Mouse (Mus musculus) kidney, embryonic 16.5 days (tissue): ENCODE measurements at regions not wholly inside any gene's neighbourhood (a gene's known extent, or its start where the extent isn't known, plus 50 kb on each side); places are given as distances from the start of the nearest gene placed in this dataset.

Experiments
- ATAC-seq: fragments of 200-750 bp; cut with Nextera tagmentation; 2 replicates; pipeline ENCODE4 v1.8.0; 2017; ENCODE audit warnings: moderate TSS enrichment; ENCODE audit not compliant: low FRiP score, low TSS enrichment
- H3K27ac ChIP-seq: fragments of 300-500 bp; sonication (generic); 2 replicates; pipeline ENCODE4 v1.5.1; 2014; ENCODE audit warnings: low read length
- H3K27me3 ChIP-seq: fragments of 300-500 bp; sonication (generic); 2 replicates; pipeline ENCODE4 v1.6.1; 2014; ENCODE audit warnings: low read length, control low read depth, mixed read lengths; ENCODE audit not compliant: insufficient read depth
- H3K36me3 ChIP-seq: fragments of 300-500 bp; sonication (generic); 2 replicates; pipeline ENCODE4 v1.6.1; 2014; ENCODE audit warnings: low read length, control low read depth, mixed read lengths; ENCODE audit not compliant: insufficient read depth
- H3K4me1 ChIP-seq: fragments of 300-500 bp; sonication (generic); 2 replicates; pipeline ENCODE4 v1.6.1; 2014; ENCODE audit warnings: low read length, control low read depth, mixed read lengths; ENCODE audit not compliant: insufficient read depth
- H3K4me2 ChIP-seq: fragments of 300-500 bp; sonication (generic); replicated peaks from 2 replicates; pipeline ENCODE4 v1.6.1; 2014; ENCODE audit warnings: low read depth, low read length
- H3K4me3 ChIP-seq: fragments of 300-500 bp; sonication (generic); 2 replicates; pipeline ENCODE4 v1.5.1; 2014; ENCODE audit warnings: mild to moderate bottlenecking, low read length
- H3K9ac ChIP-seq: fragments of 300-500 bp; sonication (generic); replicated peaks from 2 replicates; pipeline ENCODE4 v1.6.1; 2014; ENCODE audit warnings: low read length
- H3K9me3 ChIP-seq: fragments of 300-500 bp; sonication (generic); 2 replicates; pipeline ENCODE4 v1.6.1; 2016; ENCODE audit warnings: low read length, control low read depth
- WGBS: fragments of 180-500 bp; shearing (Covaris S2); extraction: QIAGEN DNeasy Blood & Tissue Kit; methylation state at CpG from one replicate; pipeline ENCODE4 v1.1.7; 2014; 5-methylcytosine and 5-hydroxymethylcytosine counted together

- Histone ChIP-seq H3K4me1 (peaks cover 6% of the 10 kb centered on the region; the same call in 1 of the 2 replicates), H3K4me2 (peak overlapping the region; percentile 77), H3K27me3 (no peaks in the 10 kb centered on the region), H3K9me3 (no peaks in the 10 kb centered on the region), H3K36me3 (no peaks in the 10 kb centered on the region), H3K4me3 (peak overlapping the region; percentile 53), H3K27ac (peak overlapping the region; percentile 65), H3K9ac (peak overlapping the region; percentile 73)
- ATAC-seq: peak; percentile 40; the same call in 1 of the 2 replicates
- WGBS: 25% methylated on average over 13 of the region's 13 CpGs
Observed at GRCm38 (mm10) chr7:39655709-39656397, 138.3 kb downstream of the Zfp619 start.

GRCm38 (mm10) chr7:39659597-39659996 is 142.0 kb downstream of the Zfp619 start:
- H3K36me3 ChIP-seq: no peaks in the 10 kb centered on the region
- no peak overlapping the region for H3K9ac ChIP-seq
- H3K9me3 ChIP-seq: peaks cover 5% of the 10 kb centered on the region; the same call in 1 of the 2 replicates
- H3K4me1 ChIP-seq: peaks cover 6% of the 10 kb centered on the region; the same call in 1 of the 2 replicates
- no peaks in the 10 kb centered on the region for H3K27me3 ChIP-seq
- peak; percentile 9; the same call in 1 of the 2 replicates for ATAC-seq
- WGBS: 34% methylated on average over 5 of the region's 5 CpGs
- H3K4me2 ChIP-seq: peak overlapping the region; percentile 6; the same call in 1 of the 2 replicates
- H3K27ac ChIP-seq: no peak overlapping the region
- no peak overlapping the region for H3K4me3 ChIP-seq

GRCm38 (mm10) chr7:39675124-39675846 is 157.7 kb downstream of the Zfp619 start:
- WGBS: 24% methylated on average over 8 of the region's 8 CpGs
- Histone ChIP-seq H3K27me3 (no peaks in the 10 kb centered on the region), H3K4me2 (no peak overlapping the region), H3K27ac (no peak overlapping the region), H3K4me1 (no peaks in the 10 kb centered on the region), H3K9ac (no peak overlapping the region), H3K9me3 (no peaks in the 10 kb centered on the region), H3K4me3 (no peak overlapping the region), H3K36me3 (no peaks in the 10 kb centered on the region)
- ATAC-seq: peak; percentile 57; the same call in 1 of the 2 replicates

- WGBS: 65% methylated on average over 1 of the region's 1 CpGs
- ATAC-seq: peak; percentile 70; the same call in 1 of the 2 replicates
Observed at GRCm38 (mm10) chr7:39675847-39676238, 158.3 kb downstream of the Zfp619 start.

GRCm38 (mm10) chr7:39680411-39680810 is 162.8 kb downstream of the Zfp619 start:
- Histone ChIP-seq H3K9me3 (no peaks in the 10 kb centered on the region), H3K4me1 (no peaks in the 10 kb centered on the region), H3K36me3 (no peaks in the 10 kb centered on the region), H3K27ac (no peak overlapping the region), H3K4me3 (no peak overlapping the region), H3K9ac (no peak overlapping the region), H3K4me2 (no peak overlapping the region), H3K27me3 (no peaks in the 10 kb centered on the region)
- no peak for ATAC-seq
- WGBS: 19% methylated on average over 2 of the region's 2 CpGs

More at GRCm38 (mm10) chr7:39675847-39676238, 158.3 kb downstream of the Zfp619 start:
- no peak overlapping the region for H3K9ac ChIP-seq
- H3K36me3 ChIP-seq: no peaks in the 10 kb centered on the region
- H3K4me3 ChIP-seq: no peak overlapping the region
- H3K27ac ChIP-seq: no peak overlapping the region
- no peak overlapping the region for H3K4me2 ChIP-seq
- H3K9me3 ChIP-seq: no peaks in the 10 kb centered on the region
- no peaks in the 10 kb centered on the region for H3K27me3 ChIP-seq
- H3K4me1 ChIP-seq: no peaks in the 10 kb centered on the region

DNA sequence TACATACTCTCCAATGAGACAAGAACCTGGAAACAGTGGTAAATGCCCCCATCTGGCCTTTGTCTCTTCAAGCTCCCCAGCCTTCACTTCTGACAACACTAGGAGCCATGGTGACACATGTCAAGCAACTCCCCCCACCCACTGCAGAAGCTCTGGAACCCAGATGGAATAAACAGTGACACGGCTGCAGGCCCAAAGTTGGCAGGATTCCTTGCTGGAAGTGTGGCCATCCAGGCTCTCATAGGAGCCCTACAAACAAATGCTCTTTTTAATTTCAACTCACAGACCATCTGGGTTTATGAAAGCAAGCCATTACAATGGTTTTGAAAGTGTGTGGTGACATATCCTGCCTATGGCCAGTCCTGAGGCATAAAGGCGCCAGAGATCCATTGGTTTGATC is 179.0 kb downstream of the Zfp619 start:
- WGBS: 79% methylated on average over 2 of the region's 2 CpGs
- no peaks in the 10 kb centered on the region for H3K36me3 ChIP-seq
- H3K4me1 ChIP-seq: no peaks in the 10 kb centered on the region
- no peaks in the 10 kb centered on the region for H3K27me3 ChIP-seq
- no peak overlapping the region for H3K27ac ChIP-seq
- no peaks in the 10 kb centered on the region for H3K9me3 ChIP-seq
- no peak overlapping the region for H3K4me3 ChIP-seq
- no peak for ATAC-seq
- no peak overlapping the region for H3K4me2 ChIP-seq
- H3K9ac ChIP-seq: no peak overlapping the region

DNA sequence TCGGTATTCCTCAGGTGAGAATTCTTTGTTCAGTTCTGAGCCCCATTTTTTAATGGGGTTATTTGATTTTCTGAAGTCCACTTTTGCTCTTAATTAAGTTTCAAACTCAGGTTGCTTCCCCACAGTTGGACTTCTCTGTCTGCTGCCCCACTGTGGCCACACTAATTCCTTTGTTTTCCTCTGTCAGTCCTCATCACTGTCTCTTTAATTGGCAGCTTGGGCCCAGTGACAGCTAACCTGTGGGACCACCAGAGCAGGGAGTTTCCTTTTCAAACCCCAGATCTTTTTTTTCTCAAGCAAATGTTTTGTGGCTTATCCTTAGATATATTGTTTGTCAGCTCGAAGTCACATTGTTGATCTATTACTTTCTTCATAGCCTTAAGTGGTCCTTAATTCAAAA is 183.9 kb downstream of the Zfp619 start:
- no peaks in the 10 kb centered on the region for H3K27me3 ChIP-seq
- H3K27ac ChIP-seq: no peak overlapping the region
- ATAC-seq: no peak
- WGBS: 89% methylated on average over 2 of the region's 2 CpGs
- no peaks in the 10 kb centered on the region for H3K36me3 ChIP-seq
- no peaks in the 10 kb centered on the region for H3K9me3 ChIP-seq
- no peak overlapping the region for H3K4me3 ChIP-seq
- no peaks in the 10 kb centered on the region for H3K4me1 ChIP-seq
- no peak overlapping the region for H3K9ac ChIP-seq
- no peak overlapping the region for H3K4me2 ChIP-seq

- Histone ChIP-seq H3K4me3 (no peak overlapping the region), H3K9me3 (no peaks in the 10 kb centered on the region), H3K36me3 (no peaks in the 10 kb centered on the region), H3K27ac (no peak overlapping the region), H3K4me1 (no peaks in the 10 kb centered on the region), H3K9ac (no peak overlapping the region), H3K4me2 (no peak overlapping the region), H3K27me3 (no peaks in the 10 kb centered on the region)
- 25% methylated on average over 5 of the region's 5 CpGs for WGBS
- no peak for ATAC-seq
Observed at GRCm38 (mm10) chr7:39705118-39706095, 187.8 kb downstream of the Zfp619 start.

GRCm38 (mm10) chr7:39706606-39707005 is 189.0 kb downstream of the Zfp619 start:
- Histone ChIP-seq H3K27ac (no peak overlapping the region), H3K36me3 (no peaks in the 10 kb centered on the region), H3K4me3 (no peak overlapping the region), H3K27me3 (no peaks in the 10 kb centered on the region), H3K4me1 (no peaks in the 10 kb centered on the region), H3K9me3 (no peaks in the 10 kb centered on the region), H3K4me2 (no peak overlapping the region), H3K9ac (no peak overlapping the region)
- no peak for ATAC-seq
- 78% methylated on average over 2 of the region's 2 CpGs for WGBS
